Mouse (Mus musculus) ES-Bruce4 (cell line): ENCODE measurements around the gene Tfap2b.

Experiments used
- CTCF ChIP-seq: IDR thresholded peaks from one replicate; pipeline ENCODE4 v1.8.1; 2011; ENCODE audit warnings: low read depth, low read length
- EP300 ChIP-seq: IDR thresholded peaks from 2 replicates; pipeline ENCODE4 v1.6.1; 2011; ENCODE audit warnings: low read depth, low read length; ENCODE audit not compliant: insufficient read depth
- POLR2A ChIP-seq: IDR thresholded peaks from one replicate; pipeline ENCODE4 v1.8.1; 2011; ENCODE audit warnings: low read length; ENCODE audit not compliant: insufficient read depth

- TF ChIP-seq CTCF (no peak), POLR2A (no peak), EP300 (no peak)
These were observed 22.9 kb downstream of the Tfap2b start for GRCm38 (mm10) chr1:19231574-19232080.
